Mouse (Mus musculus) lung, postnatal 0 days (tissue): ENCODE data around the gene Rras2. TPM values are rescaled to one million over a fixed set of nuclear protein-coding genes. Genes with fewer than 3 reads are reported as not detected.

ENCODE experiments used
- ATAC-seq: fragments of 200-750 bp; cut with Nextera tagmentation; 2 replicates; pipeline ENCODE4 v1.8.0; 2017; ENCODE audit warnings: moderate library complexity
- DNase-seq: peaks from one replicate; pipeline ENCODE4 v3.0.0-alpha.2; 2016; ENCODE audit warnings: low spot score
- H3K27ac ChIP-seq: fragments of 300-500 bp; sonication (generic); 2 replicates; pipeline ENCODE4 v1.5.1; 2014; ENCODE audit warnings: antibody characterized with exemption, mild to moderate bottlenecking, low read length, mixed read lengths
- H3K27me3 ChIP-seq: fragments of 300-500 bp; sonication (generic); replicated peaks from 2 replicates; pipeline ENCODE4 v1.6.1; 2014; ENCODE audit warnings: low read length, mixed read lengths; ENCODE audit not compliant: insufficient read depth
- H3K36me3 ChIP-seq: fragments of 300-500 bp; sonication (generic); 2 replicates; pipeline ENCODE4 v1.6.1; 2014; ENCODE audit warnings: low read length, mixed read lengths; ENCODE audit not compliant: insufficient read depth
- H3K4me1 ChIP-seq: fragments of 300-500 bp; sonication (generic); 2 replicates; pipeline ENCODE4 v1.6.1; 2014; ENCODE audit warnings: antibody characterized with exemption, low read depth, low read length, mixed read lengths; ENCODE audit not compliant: insufficient read depth
- H3K4me2 ChIP-seq: fragments of 300-500 bp; sonication (generic); replicated peaks from 2 replicates; pipeline ENCODE4 v1.6.1; 2014; ENCODE audit warnings: low read depth, mild to moderate bottlenecking, low read length, moderate library complexity, mixed read lengths
- H3K4me3 ChIP-seq: fragments of 300-500 bp; sonication (generic); 2 replicates; pipeline ENCODE4 v1.5.1; 2014; ENCODE audit warnings: low read depth, low read length
- H3K9ac ChIP-seq: fragments of 300-500 bp; sonication (generic); replicated peaks from 2 replicates; pipeline ENCODE4 v1.6.1; 2014; ENCODE audit warnings: low read depth, mild to moderate bottlenecking
- H3K9me3 ChIP-seq: fragments of 300-500 bp; sonication (generic); 2 replicates; pipeline ENCODE4 v1.6.1; 2016; ENCODE audit warnings: low read length, mixed read lengths
- CTCF ChIP-seq: IDR thresholded peaks from 2 replicates; pipeline ENCODE4 v1.5.1; 2016; ENCODE audit warnings: antibody characterized with exemption, mild to moderate bottlenecking
- EP300 ChIP-seq: IDR thresholded peaks from 2 replicates; pipeline ENCODE4 v1.6.1; 2016; ENCODE audit warnings: antibody characterized with exemption, mild to moderate bottlenecking, control low read depth
- WGBS: fragments of 180-500 bp; shearing (Covaris S2); extraction: QIAGEN DNeasy Blood & Tissue Kit; methylation state at CpG from one replicate; pipeline ENCODE4 v1.1.7; 2014; 5-methylcytosine and 5-hydroxymethylcytosine counted together
- polyA plus RNA-seq: library from polyadenylated mRNA; unstranded; fragments of >200 nt; fragmentation: Nextera tagmentation; extraction: Ambion mirVana; gene quantifications from 2 replicates; pipeline ENCODE4 v1.2.1, GENCODE M21; 2015

Rras2 gene
- polyA plus RNA-seq, 1 experiment from 2014 or later = 83.6 TPM

DNA sequence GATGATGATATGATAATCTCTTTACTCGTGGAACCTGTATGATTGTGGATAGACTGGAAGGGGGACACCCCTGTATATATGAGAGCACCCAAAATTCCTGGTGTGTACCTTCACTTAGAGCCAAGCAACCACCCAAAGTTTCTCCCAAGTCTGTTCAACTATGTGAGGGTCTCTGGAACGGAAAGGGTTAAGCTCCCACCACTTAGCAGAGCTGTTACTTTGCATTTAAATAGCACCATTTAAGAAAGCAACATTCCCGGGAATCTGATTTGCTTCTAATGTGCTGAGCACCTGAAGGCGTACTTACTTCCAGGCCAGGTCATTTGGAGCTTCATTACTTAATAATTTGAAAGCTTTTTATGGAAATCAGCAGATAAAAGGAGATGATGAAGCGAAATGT, 113.4 kb downstream of the Rras2 start:
- ATAC-seq = no peak
- TF ChIP-seq EP300 = no peak
- no peak for TF ChIP-seq CTCF
- 22% methylated on average over 5 of the region's 5 CpGs for WGBS
- H3K4me1 ChIP-seq = no peaks in the 10 kb centered on the region
- DNase-seq = no peak
- H3K27ac ChIP-seq = no peak overlapping the region
- no peaks in the 10 kb centered on the region for H3K27me3 ChIP-seq
- no peaks in the 10 kb centered on the region for H3K36me3 ChIP-seq
- H3K9me3 ChIP-seq = no peaks in the 10 kb centered on the region
- no peak overlapping the region for H3K4me3 ChIP-seq
- H3K9ac ChIP-seq = no peak overlapping the region
- no peak overlapping the region for H3K4me2 ChIP-seq

DNA sequence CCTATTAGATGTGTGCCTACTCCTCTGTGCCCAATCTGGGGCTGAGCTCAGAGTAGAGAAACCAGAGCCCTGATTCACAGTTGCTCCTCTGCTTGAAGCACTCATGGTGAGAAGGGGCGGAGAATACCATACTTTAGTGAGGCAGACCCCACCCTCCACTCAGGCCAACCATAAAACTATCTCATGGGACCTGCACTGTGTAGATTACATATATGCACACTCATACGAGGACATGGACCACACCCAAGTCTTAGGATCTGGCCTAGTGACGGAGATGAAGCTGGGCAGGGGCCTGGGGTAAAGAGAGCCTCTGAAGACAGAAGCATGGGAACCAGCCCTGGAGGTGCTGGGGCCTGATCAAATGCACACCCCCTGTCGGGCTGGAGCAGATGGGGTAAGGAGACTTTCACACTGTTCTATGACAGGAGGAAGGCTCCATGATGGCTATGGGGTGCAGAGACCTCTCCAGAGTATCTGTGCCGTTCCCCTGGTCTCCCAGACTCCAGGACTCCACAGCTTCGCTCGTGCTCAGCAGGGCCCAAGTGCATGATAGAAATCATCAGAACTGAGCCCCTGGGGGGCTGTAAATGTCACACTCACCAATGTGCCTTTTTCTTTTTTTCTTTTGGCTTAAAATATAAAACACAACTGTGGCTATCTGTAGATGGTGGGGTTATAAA, 119.8 kb downstream of the Rras2 start:
- no peak for ATAC-seq
- H3K9ac ChIP-seq = no peak overlapping the region
- 70% methylated on average over 7 of the region's 7 CpGs for WGBS
- no peaks in the 10 kb centered on the region for H3K27me3 ChIP-seq
- no peak overlapping the region for H3K4me2 ChIP-seq
- DNase-seq = no peak
- H3K4me3 ChIP-seq = no peak overlapping the region
- TF ChIP-seq CTCF (no peak), EP300 (no peak)
- H3K36me3 ChIP-seq = no peaks in the 10 kb centered on the region
- no peaks in the 10 kb centered on the region for H3K9me3 ChIP-seq
- H3K4me1 ChIP-seq = no peaks in the 10 kb centered on the region
- no peak overlapping the region for H3K27ac ChIP-seq

Other genes starting within 250 kb of the Rras2 start
- gene Copb1, start 136.9 kb upstream of the Rras2 start, polyA plus RNA-seq = 75.1 and 82.2 TPM in 2 replicates
- 243 and 245 TPM in 2 replicates for gene Psma1, start 158.3 kb upstream of the Rras2 start, polyA plus RNA-seq